Mouse (Mus musculus) limb, embryonic 14.5 days (tissue): ENCODE results near the gene Fchsd2. TPM values are rescaled to one million over a fixed set of nuclear protein-coding genes. Genes with fewer than 3 reads are reported as not detected.

Experiments
- ATAC-seq: fragments of 200-750 bp; cut with Nextera tagmentation; 2 replicates; pipeline ENCODE4 v1.8.0; 2017; ENCODE audit warnings: low read depth, moderate number of reproducible peaks, moderate TSS enrichment; ENCODE audit not compliant: low FRiP score
- DNase-seq: peaks from one replicate; pipeline ENCODE4 v3.0.0-alpha.2; 2015; ENCODE audit warnings: low spot score
- H3K27ac ChIP-seq: fragments of 300-500 bp; sonication (generic); replicated peaks from 2 replicates; pipeline ENCODE4 v1.5.1; 2014; ENCODE audit warnings: low read depth, mild to moderate bottlenecking, low read length, moderate library complexity, mixed read lengths
- H3K27me3 ChIP-seq: fragments of 300-500 bp; sonication (generic); 2 replicates; pipeline ENCODE4 v1.6.1; 2014; ENCODE audit warnings: low read length, mixed read lengths; ENCODE audit not compliant: control insufficient read depth, insufficient read depth
- H3K36me3 ChIP-seq: fragments of 300-500 bp; sonication (generic); 2 replicates; pipeline ENCODE4 v1.6.1; 2014; ENCODE audit warnings: mild to moderate bottlenecking, low read length, moderate library complexity, mixed read lengths; ENCODE audit not compliant: control insufficient read depth, insufficient read depth
- H3K4me1 ChIP-seq: fragments of 300-500 bp; sonication (generic); 2 replicates; pipeline ENCODE4 v1.6.1; 2014; ENCODE audit warnings: antibody characterized with exemption, low read length, mixed read lengths; ENCODE audit not compliant: control insufficient read depth, insufficient read depth
- H3K4me2 ChIP-seq: fragments of 300-500 bp; sonication (generic); replicated peaks from 2 replicates; pipeline ENCODE4 v1.6.1; 2014; ENCODE audit warnings: low read depth, mild to moderate bottlenecking, low read length, moderate library complexity; ENCODE audit not compliant: severe bottlenecking
- H3K4me3 ChIP-seq: fragments of 300-500 bp; sonication (generic); replicated peaks from 2 replicates; pipeline ENCODE4 v1.5.1; 2014; ENCODE audit warnings: low read length
- H3K9ac ChIP-seq: fragments of 300-500 bp; sonication (generic); 2 replicates; pipeline ENCODE4 v1.6.1; 2014; ENCODE audit warnings: mild to moderate bottlenecking, low read depth, low read length, moderate library complexity; ENCODE audit not compliant: severe bottlenecking
- H3K9me3 ChIP-seq: fragments of 300-500 bp; sonication (generic); 2 replicates; pipeline ENCODE4 v1.6.1; 2016; ENCODE audit warnings: low read length; ENCODE audit not compliant: control insufficient read depth
- POLR2A ChIP-seq: fragments of 200-500 bp; IDR thresholded peaks from 2 replicates; pipeline ENCODE4 v1.8.0; 2012; ENCODE audit warnings: inconsistent platforms, mild to moderate bottlenecking, moderate library complexity, borderline replicate concordance; ENCODE audit not compliant: insufficient read depth, insufficient read length; ENCODE audit errors: extremely low read depth
- WGBS: fragments of 180-500 bp; shearing (Covaris S2); extraction: QIAGEN DNeasy Blood & Tissue Kit; methylation state at CpG from one replicate; pipeline ENCODE4 v1.1.7; 2014; 5-methylcytosine and 5-hydroxymethylcytosine counted together
- polyA plus RNA-seq, 2 experiments: library from polyadenylated mRNA; depleted of rRNA in 1 of 2; stranded (reverse) in 1 of 2; unstranded in 1 of 2; fragments of >200 nt; fragmentation: Nextera tagmentation in 1 of 2; extraction: Ambion mirVana in 1 of 2; gene quantifications; 2 replicates each; pipeline versions ENCODE4 v1.2.1 to v1.2.3; 2012 to 2014

Gene Fchsd2
- polyA plus RNA-seq, 2 experiments = 19.9 to 21.9 TPM

- 86% methylated on average over 1 of the region's 1 CpGs for WGBS
- no peak for ATAC-seq
- Histone ChIP-seq H3K4me3 (no peak overlapping the region), H3K27me3 (no peaks in the 10 kb centered on the region), H3K4me1 (no peaks in the 10 kb centered on the region), H3K4me2 (no peak overlapping the region), H3K36me3 (peaks cover 34% of the 10 kb centered on the region), H3K27ac (no peak overlapping the region), H3K9me3 (no peaks in the 10 kb centered on the region), H3K9ac (no peak overlapping the region)
- TF ChIP-seq POLR2A = no peak
- DNase-seq = no peak
Observed at GRCm38 (mm10) chr7:101271602-101272001, 178.9 kb downstream of the Fchsd2 start.

GRCm38 (mm10) chr7:101272466-101273160 is 179.9 kb downstream of the Fchsd2 start:
- DNase-seq = no peak
- 91% methylated on average over 8 of the region's 8 CpGs for WGBS
- no peaks in the 10 kb centered on the region for H3K27me3 ChIP-seq
- H3K9me3 ChIP-seq = no peaks in the 10 kb centered on the region
- no peak for ATAC-seq
- no peak overlapping the region for H3K27ac ChIP-seq
- no peaks in the 10 kb centered on the region for H3K4me1 ChIP-seq
- H3K36me3 ChIP-seq = peaks cover 44% of the 10 kb centered on the region
- TF ChIP-seq POLR2A = no peak
- no peak overlapping the region for H3K4me2 ChIP-seq
- H3K9ac ChIP-seq = no peak overlapping the region
- H3K4me3 ChIP-seq = no peak overlapping the region

- no peak for TF ChIP-seq POLR2A
- ATAC-seq = no peak
- Histone ChIP-seq H3K4me1 (peaks cover 7% of the 10 kb centered on the region), H3K9me3 (no peaks in the 10 kb centered on the region), H3K4me3 (no peak overlapping the region), H3K4me2 (no peak overlapping the region), H3K36me3 (peaks cover 56% of the 10 kb centered on the region), H3K27me3 (no peaks in the 10 kb centered on the region), H3K9ac (no peak overlapping the region), H3K27ac (no peak overlapping the region)
- DNase-seq = no peak
- 89% methylated on average over 3 of the region's 3 CpGs for WGBS
Observed at GRCm38 (mm10) chr7:101282721-101283120, 190.1 kb downstream of the Fchsd2 start.

GRCm38 (mm10) chr7:101284504-101284903 is 191.8 kb downstream of the Fchsd2 start:
- Histone ChIP-seq H3K9ac (no peak overlapping the region), H3K4me2 (no peak overlapping the region), H3K27ac (no peak overlapping the region), H3K36me3 (peaks cover 52% of the 10 kb centered on the region), H3K27me3 (no peaks in the 10 kb centered on the region), H3K9me3 (no peaks in the 10 kb centered on the region), H3K4me1 (peaks cover 7% of the 10 kb centered on the region), H3K4me3 (no peak overlapping the region)
- DNase-seq = no peak
- WGBS = 60% methylated on average over 1 of the region's 1 CpGs
- TF ChIP-seq POLR2A = no peak
- no peak for ATAC-seq

GRCm38 (mm10) chr7:101286891-101287290 is 194.2 kb downstream of the Fchsd2 start:
- no peak overlapping the region for H3K4me2 ChIP-seq
- no peak for ATAC-seq
- H3K27ac ChIP-seq = no peak overlapping the region; the same call in 1 of the 2 replicates
- H3K9me3 ChIP-seq = no peaks in the 10 kb centered on the region
- no peaks in the 10 kb centered on the region for H3K27me3 ChIP-seq
- no peak for DNase-seq
- no peak overlapping the region for H3K9ac ChIP-seq
- WGBS = 80% methylated on average over 4 of the region's 4 CpGs
- peaks cover 7% of the 10 kb centered on the region for H3K4me1 ChIP-seq
- TF ChIP-seq POLR2A = no peak
- no peak overlapping the region for H3K4me3 ChIP-seq
- peaks cover 56% of the 10 kb centered on the region for H3K36me3 ChIP-seq
